Mouse (Mus musculus) bone marrow, adult 2 months (tissue): ENCODE measurements at regions not wholly inside any gene's neighbourhood (a gene's known extent, or its start where the extent isn't known, plus 50 kb on each side); places are given as distances from the start of the nearest gene placed in this dataset.

Experiments used
- CTCF ChIP-seq: fragments of 200-500 bp; IDR thresholded peaks from 2 replicates; pipeline ENCODE4 v1.5.1; 2011; ENCODE audit warnings: low read length, control low read depth; ENCODE audit not compliant: control insufficient read depth, insufficient read depth
- POLR2A ChIP-seq: fragments of 200-500 bp; IDR thresholded peaks from 2 replicates; pipeline ENCODE4 v1.6.1; 2011; ENCODE audit warnings: low read depth, mild to moderate bottlenecking, control low read depth, low read length, borderline replicate concordance; ENCODE audit not compliant: control insufficient read depth

DNA sequence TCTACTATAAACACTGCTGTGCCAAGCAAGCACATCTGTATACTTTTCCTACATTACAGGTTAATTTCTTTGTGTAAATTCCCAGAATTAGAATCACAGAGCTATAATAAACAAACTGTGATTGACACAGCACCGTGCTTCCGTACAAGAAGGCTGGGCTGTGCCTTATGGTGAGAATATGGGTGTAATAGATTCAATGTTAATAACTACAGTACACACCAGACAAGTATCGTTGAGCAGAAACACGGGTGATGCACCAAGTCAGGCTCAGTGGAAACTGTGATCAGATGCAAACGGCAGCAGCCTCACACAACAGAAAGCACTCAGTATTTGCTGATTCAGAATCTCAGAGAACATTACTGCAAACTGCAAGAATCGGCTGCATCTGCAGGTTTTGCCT, 86.5 kb upstream of the Cep85l start:
- TF ChIP-seq CTCF, result no peak
- no peak for TF ChIP-seq POLR2A
